Mouse (Mus musculus) forebrain, embryonic 16.5 days (tissue): ENCODE results near the gene Rpp14. TPM values are rescaled to one million over a fixed set of nuclear protein-coding genes. Genes with fewer than 3 reads are reported as not detected.

Source experiments
- ATAC-seq: fragments of 200-750 bp; cut with Nextera tagmentation; 2 replicates; pipeline ENCODE4 v1.8.0; 2017; ENCODE audit warnings: mild to moderate bottlenecking, moderate library complexity
- H3K27ac ChIP-seq: fragments of 300-500 bp; sonication (generic); 2 replicates; pipeline ENCODE4 v1.5.1; 2014; ENCODE audit warnings: low read length, control low read depth
- H3K27me3 ChIP-seq: fragments of 300-500 bp; sonication (generic); replicated peaks from 2 replicates; pipeline ENCODE4 v1.6.1; 2014; ENCODE audit warnings: low read length; ENCODE audit not compliant: control insufficient read depth, insufficient read depth
- H3K36me3 ChIP-seq: fragments of 300-500 bp; sonication (generic); 2 replicates; pipeline ENCODE4 v1.6.1; 2014; ENCODE audit not compliant: control insufficient read depth, insufficient read depth
- H3K4me1 ChIP-seq: fragments of 300-500 bp; sonication (generic); replicated peaks from 2 replicates; pipeline ENCODE4 v1.6.1; 2014; ENCODE audit warnings: low read length; ENCODE audit not compliant: control insufficient read depth, insufficient read depth
- H3K4me2 ChIP-seq: fragments of 300-500 bp; sonication (generic); 2 replicates; pipeline ENCODE4 v1.6.1; 2014; ENCODE audit warnings: mild to moderate bottlenecking, low read length, control low read depth
- H3K4me3 ChIP-seq: fragments of 300-500 bp; sonication (generic); replicated peaks from 2 replicates; pipeline ENCODE4 v1.5.1; 2014; ENCODE audit warnings: mild to moderate bottlenecking, low read length, control low read depth
- H3K9ac ChIP-seq: fragments of 300-500 bp; sonication (generic); replicated peaks from 2 replicates; pipeline ENCODE4 v1.6.1; 2014; ENCODE audit warnings: low read depth, low read length, control low read depth
- H3K9me3 ChIP-seq: fragments of 300-500 bp; sonication (generic); 2 replicates; pipeline ENCODE4 v1.6.1; 2016; ENCODE audit warnings: low read length; ENCODE audit not compliant: control insufficient read depth
- WGBS: fragments of 180-500 bp; shearing (Covaris S2); extraction: QIAGEN DNeasy Blood & Tissue Kit; methylation state at CpG from one replicate; pipeline ENCODE4 v1.1.7; 2014; 5-methylcytosine and 5-hydroxymethylcytosine counted together
- polyA plus RNA-seq: library from polyadenylated mRNA; unstranded; fragments of >200 nt; fragmentation: Nextera tagmentation; extraction: Ambion mirVana; gene quantifications from 2 replicates; pipeline ENCODE4 v1.2.1, GENCODE M21; 2015

Gene Rpp14
- polyA plus RNA-seq, 1 experiment from 2014 or later = 59.5 TPM

GRCm38 (mm10) chr14:8040911-8041678 is 39.1 kb upstream of the Rpp14 start:
- Histone ChIP-seq H3K27me3 (no peaks in the 10 kb centered on the region), H3K9me3 (no peaks in the 10 kb centered on the region), H3K4me2 (no peak overlapping the region), H3K36me3 (peaks cover 2% of the 10 kb centered on the region; the same call in 1 of the 2 replicates), H3K9ac (no peak overlapping the region), H3K27ac (no peak overlapping the region), H3K4me1 (0 out of 2 replicates have a peak, but pooled peaks cover 2% of the 10 kb centered on the region), H3K4me3 (no peak overlapping the region)
- ATAC-seq = no peak
- WGBS = 88% methylated on average over 12 of the region's 12 CpGs

- 0 out of 2 replicates have a peak, but pooled peaks cover 2% of the 10 kb centered on the region for H3K4me1 ChIP-seq
- H3K9me3 ChIP-seq = no peaks in the 10 kb centered on the region
- H3K36me3 ChIP-seq = peaks cover 6% of the 10 kb centered on the region; the same call in 1 of the 2 replicates
- H3K4me3 ChIP-seq = no peak overlapping the region
- no peak overlapping the region for H3K9ac ChIP-seq
- H3K27me3 ChIP-seq = no peaks in the 10 kb centered on the region
- ATAC-seq = no peak
- H3K4me2 ChIP-seq = no peak overlapping the region
- no peak overlapping the region for H3K27ac ChIP-seq
- WGBS = 94% methylated on average over 2 of the region's 2 CpGs
Observed at GRCm38 (mm10) chr14:8042120-8042519, 38.0 kb upstream of the Rpp14 start.

- H3K4me1 ChIP-seq = 0 out of 2 replicates have a peak, but pooled peaks cover 2% of the 10 kb centered on the region
- H3K27me3 ChIP-seq = no peaks in the 10 kb centered on the region
- no peaks in the 10 kb centered on the region for H3K9me3 ChIP-seq
- no peak for ATAC-seq
- H3K9ac ChIP-seq = no peak overlapping the region
- H3K27ac ChIP-seq = no peak overlapping the region
- peaks cover 8% of the 10 kb centered on the region for H3K36me3 ChIP-seq
- 91% methylated on average over 9 of the region's 9 CpGs for WGBS
- no peak overlapping the region for H3K4me2 ChIP-seq
- no peak overlapping the region for H3K4me3 ChIP-seq
Observed at GRCm38 (mm10) chr14:8042577-8042976, 37.6 kb upstream of the Rpp14 start.

- Histone ChIP-seq H3K4me2 (no peak overlapping the region), H3K9me3 (no peaks in the 10 kb centered on the region), H3K27me3 (no peaks in the 10 kb centered on the region), H3K9ac (no peak overlapping the region), H3K4me1 (no peaks in the 10 kb centered on the region), H3K27ac (no peak overlapping the region), H3K4me3 (no peak overlapping the region), H3K36me3 (peaks cover 13% of the 10 kb centered on the region)
- ATAC-seq = no peak
- WGBS = 69% methylated on average over 8 of the region's 8 CpGs
Observed at GRCm38 (mm10) chr14:8044330-8044729, 35.8 kb upstream of the Rpp14 start.

- no peak overlapping the region for H3K9ac ChIP-seq
- 92% methylated on average over 6 of the region's 6 CpGs for WGBS
- no peak overlapping the region for H3K4me3 ChIP-seq
- ATAC-seq = no peak
- H3K4me1 ChIP-seq = no peaks in the 10 kb centered on the region
- H3K36me3 ChIP-seq = peaks cover 13% of the 10 kb centered on the region
- no peak overlapping the region for H3K27ac ChIP-seq
- no peaks in the 10 kb centered on the region for H3K9me3 ChIP-seq
- no peaks in the 10 kb centered on the region for H3K27me3 ChIP-seq
- no peak overlapping the region for H3K4me2 ChIP-seq
Observed at GRCm38 (mm10) chr14:8044786-8045185, 35.4 kb upstream of the Rpp14 start.

- Histone ChIP-seq H3K4me1 (no peaks in the 10 kb centered on the region), H3K9me3 (no peaks in the 10 kb centered on the region), H3K4me3 (no peak overlapping the region), H3K9ac (no peak overlapping the region), H3K4me2 (no peak overlapping the region), H3K27ac (no peak overlapping the region), H3K36me3 (peaks cover 14% of the 10 kb centered on the region), H3K27me3 (no peaks in the 10 kb centered on the region)
- 85% methylated on average over 11 of the region's 11 CpGs for WGBS
- no peak for ATAC-seq
Observed at GRCm38 (mm10) chr14:8045187-8045846, 34.9 kb upstream of the Rpp14 start.

- H3K27ac ChIP-seq = no peak overlapping the region
- H3K36me3 ChIP-seq = peaks cover 17% of the 10 kb centered on the region
- H3K9me3 ChIP-seq = no peaks in the 10 kb centered on the region
- 97% methylated on average over 6 of the region's 6 CpGs for WGBS
- no peak for ATAC-seq
- no peak overlapping the region for H3K4me3 ChIP-seq
- no peak overlapping the region for H3K4me2 ChIP-seq
- no peak overlapping the region for H3K9ac ChIP-seq
- no peaks in the 10 kb centered on the region for H3K27me3 ChIP-seq
- no peaks in the 10 kb centered on the region for H3K4me1 ChIP-seq
Observed at GRCm38 (mm10) chr14:8046839-8047238, 33.3 kb upstream of the Rpp14 start.

- Histone ChIP-seq H3K9me3 (no peaks in the 10 kb centered on the region), H3K4me2 (no peak overlapping the region), H3K4me3 (no peak overlapping the region), H3K27me3 (no peaks in the 10 kb centered on the region), H3K36me3 (peaks cover 17% of the 10 kb centered on the region), H3K9ac (no peak overlapping the region), H3K4me1 (no peaks in the 10 kb centered on the region), H3K27ac (no peak overlapping the region)
- whole genome bisulfite sequencing = 94% methylated on average over 10 of the region's 10 CpGs
- no peak for ATAC-seq
Observed at GRCm38 (mm10) chr14:8049334-8049733, 30.8 kb upstream of the Rpp14 start.

- Histone ChIP-seq H3K4me3 (no peak overlapping the region), H3K36me3 (peaks cover 11% of the 10 kb centered on the region), H3K9ac (no peak overlapping the region), H3K27me3 (no peaks in the 10 kb centered on the region), H3K9me3 (no peaks in the 10 kb centered on the region), H3K4me2 (no peak overlapping the region), H3K4me1 (no peaks in the 10 kb centered on the region), H3K27ac (no peak overlapping the region)
- WGBS = 83% methylated on average over 2 of the region's 2 CpGs
- no peak for ATAC-seq
Observed at GRCm38 (mm10) chr14:8051869-8052268, 28.3 kb upstream of the Rpp14 start.
